Mouse (Mus musculus): Measurements from ENCODE around the gene Lrrc27. TPM values are rescaled to one million over a fixed set of nuclear protein-coding genes. Genes with fewer than 3 reads are reported as not detected.

Gene Lrrc27
- polyA plus RNA-seq, 1 experiment from 2014 or later = 4.1 TPM

DNA sequence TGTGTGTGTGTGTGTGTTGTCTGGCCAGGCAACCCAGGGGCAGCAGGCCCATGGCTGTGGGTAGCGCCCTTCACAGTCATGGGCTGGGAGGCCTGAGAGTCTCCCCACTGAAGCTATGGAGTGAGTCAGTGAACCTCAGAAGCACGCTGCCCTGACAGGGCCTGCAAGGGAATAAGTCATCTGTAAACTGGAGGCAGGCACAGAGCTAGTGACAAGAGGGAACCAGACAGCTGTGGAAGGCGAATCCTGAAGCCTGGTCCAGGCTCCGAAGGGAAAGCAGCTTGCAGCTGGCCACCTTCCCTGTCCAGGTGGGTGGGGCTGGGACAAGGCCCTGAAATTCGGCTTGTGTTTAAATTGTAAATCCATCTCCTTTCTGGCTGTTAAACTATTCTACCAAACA lies 33.3 kb downstream of the Lrrc27 start:
- Histone ChIP-seq H3K27me3 (ENCODE audit: control insufficient read depth, insufficient read depth, low read length) (no peaks in the 10 kb centered on the region), H3K36me3 (ENCODE audit: control insufficient read depth, insufficient read depth) (no peaks in the 10 kb centered on the region), H3K4me2 (ENCODE audit: low read depth, low read length) (no peak overlapping the region), H3K27ac (ENCODE audit: low read length) (no peak overlapping the region), H3K4me3 (ENCODE audit: low read length) (no peak overlapping the region), H3K9me3 (replicated peaks; ENCODE audit: control insufficient read depth, low read length) (no peaks in the 10 kb centered on the region), H3K9ac (ENCODE audit: low read length) (no peak overlapping the region), H3K4me1 (ENCODE audit: control insufficient read depth, insufficient read depth, low read length) (peaks cover 35% of the 10 kb centered on the region)
- no peak for ATAC-seq (replicated peaks; ENCODE audit: extremely low read depth, insufficient read depth, low FRiP score)
- WGBS = 73% methylated on average over 5 of the region's 5 CpGs

DNA sequence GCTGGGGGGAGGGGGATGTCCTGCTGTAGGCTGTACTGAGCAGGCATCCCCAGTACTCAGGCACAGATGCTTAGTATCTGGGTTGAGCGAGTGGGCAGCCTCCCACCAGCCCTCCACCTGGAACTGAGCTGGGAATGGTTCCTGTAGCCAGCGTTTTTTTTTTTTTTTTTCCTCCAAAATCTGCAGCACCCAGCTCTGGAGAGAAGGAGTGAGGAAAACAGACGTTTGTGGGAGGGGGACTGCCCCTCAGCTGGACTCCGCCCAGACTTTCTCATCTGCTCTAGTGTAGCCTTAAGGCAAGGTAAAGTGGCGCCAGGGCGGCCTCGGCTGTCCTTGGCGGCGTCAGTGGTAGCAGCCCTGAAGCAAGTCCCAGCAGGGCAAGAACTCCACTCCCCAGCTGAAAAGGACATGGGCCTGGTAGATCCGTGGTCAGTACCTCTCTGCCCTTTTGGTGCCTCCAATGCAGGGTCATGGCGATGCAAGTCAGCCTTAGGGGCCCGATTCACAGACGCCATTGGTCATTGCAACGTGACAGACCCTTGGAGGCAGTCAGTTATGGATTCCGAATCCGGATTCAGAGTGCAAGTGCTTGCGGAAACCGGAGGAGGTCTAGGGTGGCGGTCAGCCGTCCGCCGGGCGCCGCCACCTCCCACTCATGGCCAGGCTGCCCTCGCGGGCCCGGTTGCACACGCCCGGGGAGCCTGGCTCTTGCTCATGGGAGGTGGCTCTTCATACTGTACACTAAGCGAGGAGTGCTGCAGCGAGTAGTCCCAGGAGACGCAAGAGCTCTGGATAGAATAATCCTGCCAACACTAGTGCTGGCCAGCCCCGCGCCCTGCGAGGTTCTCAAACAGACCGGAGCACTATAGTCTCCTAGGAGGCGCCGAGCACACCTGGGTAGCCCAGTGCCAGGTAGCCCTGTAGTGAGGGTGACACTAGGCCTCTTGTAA lies 34.4 kb downstream of the Lrrc27 start:
- 10% methylated on average over 38 of the region's 38 CpGs for WGBS
- no peaks in the 10 kb centered on the region for H3K27me3 ChIP-seq (ENCODE audit: control insufficient read depth, insufficient read depth, low read length)
- H3K9ac ChIP-seq (ENCODE audit: low read length) = peak overlapping the region; percentile 83
- no peaks in the 10 kb centered on the region for H3K9me3 ChIP-seq (replicated peaks; ENCODE audit: control insufficient read depth, low read length)
- H3K36me3 ChIP-seq (ENCODE audit: control insufficient read depth, insufficient read depth) = no peaks in the 10 kb centered on the region
- ATAC-seq (replicated peaks; ENCODE audit: extremely low read depth, insufficient read depth, low FRiP score) = peak; percentile 34
- peak overlapping the region; percentile 88 for H3K27ac ChIP-seq (ENCODE audit: low read length)
- H3K4me2 ChIP-seq (ENCODE audit: low read depth, low read length) = peak overlapping the region; percentile 91
- H3K4me3 ChIP-seq (ENCODE audit: low read length) = peak overlapping the region; percentile 63
- H3K4me1 ChIP-seq (ENCODE audit: control insufficient read depth, insufficient read depth, low read length) = peaks cover 46% of the 10 kb centered on the region

GRCm38 (mm10) chr7:139247881-139248614 lies 35.3 kb downstream of the Lrrc27 start, which contains the start of gene Pwwp2b:
Gene Pwwp2b (plus strand): TSS chr7:139248482.
- Histone ChIP-seq H3K36me3 (ENCODE audit: control insufficient read depth, insufficient read depth) (no peaks in the 10 kb centered on the region), H3K27me3 (ENCODE audit: control insufficient read depth, insufficient read depth, low read length) (no peaks in the 10 kb centered on the region), H3K9ac (ENCODE audit: low read length) (peak within 1 kb of the TSS; percentile 83), H3K4me2 (ENCODE audit: low read depth, low read length) (peak within 1 kb of the TSS; percentile 91), H3K4me1 (ENCODE audit: control insufficient read depth, insufficient read depth, low read length) (peaks cover 54% of the 10 kb centered on the region), H3K9me3 (replicated peaks; ENCODE audit: control insufficient read depth, low read length) (no peaks in the 10 kb centered on the region), H3K27ac (ENCODE audit: low read length) (peak within 1 kb of the TSS; percentile 88), H3K4me3 (ENCODE audit: low read length) (peak within 1 kb of the TSS; percentile 63)
- under 1% methylated on average over 70 of the region's 72 CpGs for WGBS
- ATAC-seq (replicated peaks; ENCODE audit: extremely low read depth, insufficient read depth, low FRiP score) = peak; percentile 86

- no peaks in the 10 kb centered on the region for H3K36me3 ChIP-seq (ENCODE audit: control insufficient read depth, insufficient read depth)
- H3K9me3 ChIP-seq (replicated peaks; ENCODE audit: control insufficient read depth, low read length) = no peaks in the 10 kb centered on the region
- peak overlapping the region; percentile 91 for H3K4me2 ChIP-seq (ENCODE audit: low read depth, low read length)
- peak overlapping the region; percentile 63 for H3K4me3 ChIP-seq (ENCODE audit: low read length)
- H3K9ac ChIP-seq (ENCODE audit: low read length) = peak overlapping the region; percentile 83
- peaks cover 60% of the 10 kb centered on the region for H3K4me1 ChIP-seq (ENCODE audit: control insufficient read depth, insufficient read depth, low read length)
- 3% methylated on average over 45 of the region's 45 CpGs for WGBS
- no peaks in the 10 kb centered on the region for H3K27me3 ChIP-seq (ENCODE audit: control insufficient read depth, insufficient read depth, low read length)
- H3K27ac ChIP-seq (ENCODE audit: low read length) = peak overlapping the region; percentile 88
- peak; percentile 12; the same call in 1 of the 2 replicates for ATAC-seq (replicated peaks; ENCODE audit: extremely low read depth, insufficient read depth, low FRiP score)
Observed at GRCm38 (mm10) chr7:139248615-139249405, 36.0 kb downstream of the Lrrc27 start.

- Histone ChIP-seq H3K4me2 (ENCODE audit: low read depth, low read length) (peak overlapping the region; percentile 91), H3K4me3 (ENCODE audit: low read length) (peak overlapping the region; percentile 63), H3K36me3 (ENCODE audit: control insufficient read depth, insufficient read depth) (no peaks in the 10 kb centered on the region), H3K4me1 (ENCODE audit: control insufficient read depth, insufficient read depth, low read length) (peaks cover 60% of the 10 kb centered on the region), H3K9me3 (replicated peaks; ENCODE audit: control insufficient read depth, low read length) (no peaks in the 10 kb centered on the region), H3K9ac (ENCODE audit: low read length) (peak overlapping the region; percentile 83), H3K27me3 (ENCODE audit: control insufficient read depth, insufficient read depth, low read length) (no peaks in the 10 kb centered on the region), H3K27ac (ENCODE audit: low read length) (peak overlapping the region; percentile 8; the same call in 1 of the 2 replicates)
- ATAC-seq (replicated peaks; ENCODE audit: extremely low read depth, insufficient read depth, low FRiP score) = no peak
- 28% methylated on average over 7 of the region's 7 CpGs for WGBS
Observed at GRCm38 (mm10) chr7:139249406-139250210, 36.8 kb downstream of the Lrrc27 start.

DNA sequence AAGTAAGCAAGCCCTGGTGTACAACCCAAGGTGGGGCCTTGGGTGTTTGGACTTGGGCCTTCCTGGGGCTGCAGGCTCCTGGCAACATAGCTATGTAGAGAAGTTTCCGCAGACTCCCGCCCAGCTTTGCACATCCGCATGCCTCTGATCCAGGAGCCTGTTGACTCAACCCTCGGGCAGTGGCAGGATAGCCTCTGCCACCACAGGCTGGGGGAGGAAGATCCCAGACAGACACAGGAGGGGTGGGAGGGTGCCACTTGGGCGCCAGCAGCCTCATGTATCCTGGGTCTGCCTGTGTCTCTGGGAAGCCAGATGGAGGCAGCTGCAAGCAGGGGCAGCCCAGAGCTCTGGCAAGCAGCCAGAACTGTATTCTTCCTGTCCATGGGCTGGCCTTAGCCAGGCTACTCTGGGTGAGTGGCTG lies 39.1 kb downstream of the Lrrc27 start:
- no peaks in the 10 kb centered on the region for H3K9me3 ChIP-seq (replicated peaks; ENCODE audit: control insufficient read depth, low read length)
- peaks cover 18% of the 10 kb centered on the region for H3K36me3 ChIP-seq (ENCODE audit: control insufficient read depth, insufficient read depth)
- H3K27ac ChIP-seq (ENCODE audit: low read length) = peak overlapping the region; percentile 55
- ATAC-seq (replicated peaks; ENCODE audit: extremely low read depth, insufficient read depth, low FRiP score) = no peak
- no peaks in the 10 kb centered on the region for H3K27me3 ChIP-seq (ENCODE audit: control insufficient read depth, insufficient read depth, low read length)
- H3K4me3 ChIP-seq (ENCODE audit: low read length) = no peak overlapping the region
- WGBS = 29% methylated on average over 5 of the region's 5 CpGs
- H3K4me2 ChIP-seq (ENCODE audit: low read depth, low read length) = no peak overlapping the region
- peaks cover 56% of the 10 kb centered on the region for H3K4me1 ChIP-seq (ENCODE audit: control insufficient read depth, insufficient read depth, low read length)
- H3K9ac ChIP-seq (ENCODE audit: low read length) = peak overlapping the region; percentile 23

- peaks cover 52% of the 10 kb centered on the region for H3K4me1 ChIP-seq (ENCODE audit: control insufficient read depth, insufficient read depth, low read length)
- no peak for ATAC-seq (replicated peaks; ENCODE audit: extremely low read depth, insufficient read depth, low FRiP score)
- no peaks in the 10 kb centered on the region for H3K27me3 ChIP-seq (ENCODE audit: control insufficient read depth, insufficient read depth, low read length)
- no peak overlapping the region for H3K4me2 ChIP-seq (ENCODE audit: low read depth, low read length)
- WGBS = 81% methylated on average over 7 of the region's 7 CpGs
- no peak overlapping the region for H3K9ac ChIP-seq (ENCODE audit: low read length)
- no peak overlapping the region for H3K4me3 ChIP-seq (ENCODE audit: low read length)
- H3K9me3 ChIP-seq (replicated peaks; ENCODE audit: control insufficient read depth, low read length) = no peaks in the 10 kb centered on the region
- no peak overlapping the region for H3K27ac ChIP-seq (ENCODE audit: low read length)
- H3K36me3 ChIP-seq (ENCODE audit: control insufficient read depth, insufficient read depth) = peaks cover 18% of the 10 kb centered on the region
Observed at GRCm38 (mm10) chr7:139252566-139252965, 39.8 kb downstream of the Lrrc27 start.

DNA sequence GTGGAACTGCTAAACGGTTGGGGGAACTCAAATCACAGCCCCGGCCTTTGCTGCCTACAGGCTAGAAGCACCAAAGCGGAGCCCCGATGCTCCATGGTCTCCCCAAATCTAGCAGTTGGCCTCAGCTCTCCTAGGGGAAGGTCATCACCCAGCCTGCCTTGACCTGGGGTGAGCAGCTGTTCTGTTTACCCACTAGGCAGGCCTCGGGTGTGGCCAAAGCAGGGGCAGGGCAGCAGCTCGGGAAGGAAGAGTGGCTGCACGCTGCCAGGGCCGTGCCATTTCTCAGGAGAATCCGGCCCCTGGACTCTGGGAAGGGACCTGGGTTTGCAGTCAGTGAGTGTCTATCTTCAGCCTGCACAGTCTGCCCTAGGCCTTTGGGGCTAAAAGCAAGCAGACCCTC lies 40.2 kb downstream of the Lrrc27 start:
- Histone ChIP-seq H3K9ac (ENCODE audit: low read length) (peak overlapping the region; percentile 33; the same call in 1 of the 2 replicates), H3K27ac (ENCODE audit: low read length) (peak overlapping the region; percentile 44), H3K36me3 (ENCODE audit: control insufficient read depth, insufficient read depth) (peaks cover 18% of the 10 kb centered on the region), H3K27me3 (ENCODE audit: control insufficient read depth, insufficient read depth, low read length) (no peaks in the 10 kb centered on the region), H3K4me1 (ENCODE audit: control insufficient read depth, insufficient read depth, low read length) (peaks cover 54% of the 10 kb centered on the region), H3K9me3 (replicated peaks; ENCODE audit: control insufficient read depth, low read length) (no peaks in the 10 kb centered on the region), H3K4me3 (ENCODE audit: low read length) (no peak overlapping the region), H3K4me2 (ENCODE audit: low read depth, low read length) (no peak overlapping the region)
- no peak for ATAC-seq (replicated peaks; ENCODE audit: extremely low read depth, insufficient read depth, low FRiP score)
- 35% methylated on average over 9 of the region's 9 CpGs for WGBS

All from heart, embryonic 16.5 days (tissue).